Mouse (Mus musculus): ENCODE measurements around the gene Pgm2.

- no peak for TF ChIP-seq POLR2A (IDR thresholded peaks at IDR 0.05; ENCODE audit: control insufficient read depth, low read depth, low read length)
- no peak for TF ChIP-seq CTCF (IDR thresholded peaks at IDR 0.05; ENCODE audit: control insufficient read depth, insufficient read depth, insufficient replicate concordance, low read depth, low read length)
Observed at GRCm38 (mm10) chr5:64062882-64063621, 29.7 kb upstream of the Pgm2 start.
